Mouse (Mus musculus): ENCODE measurements around the gene Gstm3. TPM values are rescaled to one million over a fixed set of nuclear protein-coding genes. Genes with fewer than 3 reads are reported as not detected.

Gstm3 gene
- total and polyA plus RNA-seq, 3 experiments: 0.06 TPM; not detected in 2

DNA sequence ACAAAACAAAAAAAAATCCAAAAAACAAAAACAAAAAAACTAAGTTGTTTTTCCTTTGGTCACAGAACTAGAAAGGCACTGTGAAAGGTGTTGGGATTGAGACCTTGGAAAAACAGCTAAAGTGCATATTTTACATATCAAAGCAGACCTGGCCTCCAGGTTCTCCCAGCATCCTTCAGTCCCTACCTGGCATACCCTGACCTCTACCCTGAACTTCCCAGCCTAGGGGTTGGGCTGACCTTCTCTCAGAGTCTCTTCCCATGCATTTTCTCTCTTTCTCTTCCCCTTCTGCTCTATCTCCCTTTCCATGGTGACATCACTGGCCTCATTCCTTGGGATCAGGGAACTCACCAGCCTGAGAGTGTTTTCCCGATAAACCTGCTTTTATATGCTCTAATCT lies 3.5 kb downstream of the Gstm3 start:
- Histone ChIP-seq H3K36me3 (ENCODE audit: control insufficient read depth in 1 of 2, insufficient read depth in 2 of 2, low read length in 2 of 2) (peaks cover 0 to 14% of the 10 kb centered on the region in 2 experiments; a peak in 2 of 4 replicates), H3K27me3 (ENCODE audit: control insufficient read depth in 1 of 2, insufficient read depth in 2 of 2, low read length in 2 of 2) (peaks cover 0 to 9% of the 10 kb centered on the region in 2 experiments; a peak in 3 of 4 replicates), H3K4me3 (ENCODE audit: control insufficient read depth in 1 of 2, insufficient read depth in 1 of 2, low read depth in 2 of 2, low read length in 2 of 2) (no peak overlapping the region), H3K9ac (ENCODE audit: control insufficient read depth, low read depth, low read length, poor library complexity, severe bottlenecking) (no peak overlapping the region), H3K27ac (ENCODE audit: control insufficient read depth, low read depth, low read length) (no peak overlapping the region), H3K4me1 (ENCODE audit: control insufficient read depth in 1 of 2, insufficient read depth in 2 of 2, low read length in 2 of 2) (peaks cover 3 to 17% of the 10 kb centered on the region in 2 experiments; a peak in 3 of 4 replicates), H3K9me3 (replicated peaks; ENCODE audit: insufficient read depth, low read length) (no peaks in the 10 kb centered on the region), H3K79me2 (ENCODE audit: control insufficient read depth, insufficient read depth, low read length, poor library complexity) (no peaks in the 10 kb centered on the region)
- TF ChIP-seq UBTF (IDR thresholded peaks at IDR 0.05; ENCODE audit: borderline replicate concordance, insufficient read depth, low read depth, low read length): no peak
- no peak for DNase-seq (ENCODE audit: low read depth, low spot score)

DNA sequence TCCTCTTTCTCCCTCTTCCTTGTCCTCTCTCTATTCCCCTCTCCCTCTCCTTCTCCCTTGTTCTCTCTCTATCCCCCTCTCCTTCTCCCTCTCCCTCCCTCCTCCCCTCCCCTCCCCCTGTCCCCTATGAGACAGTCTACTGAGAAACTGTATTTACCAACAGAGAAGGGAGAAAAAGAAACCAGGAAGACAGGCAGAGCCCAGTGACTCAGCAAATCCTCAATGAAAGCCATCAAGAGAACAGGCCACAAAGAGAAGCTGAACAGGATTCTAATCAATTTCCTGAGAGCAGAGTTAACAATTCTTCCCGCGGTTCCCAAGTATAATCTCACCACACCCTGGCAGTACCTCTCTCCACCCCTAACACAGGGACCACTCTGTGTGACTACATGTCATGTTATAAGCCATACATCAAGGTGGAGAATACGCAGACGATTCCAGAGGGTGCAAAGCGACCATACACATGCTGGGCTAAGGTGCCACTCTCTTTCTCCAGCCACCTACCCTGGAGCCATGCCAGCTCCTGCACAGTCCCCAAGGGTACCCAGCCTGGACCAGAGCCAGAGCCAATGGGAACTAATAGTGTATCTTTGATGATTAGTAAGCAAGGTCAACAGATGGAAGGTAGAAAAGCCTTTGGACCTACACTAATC lies 4.3 kb downstream of the Gstm3 start:
- Histone ChIP-seq H3K27ac (ENCODE audit: control insufficient read depth, low read depth, low read length) (peak overlapping the region; percentile 9; the same call in 1 of the 2 replicates), H3K4me3 (ENCODE audit: control insufficient read depth in 1 of 2, insufficient read depth in 1 of 2, low read depth in 2 of 2, low read length in 2 of 2) (peak overlapping the region in 1 of 2 experiments; percentile 4; a peak in 1 of 4 replicates), H3K36me3 (ENCODE audit: control insufficient read depth in 1 of 2, insufficient read depth in 2 of 2, low read length in 2 of 2) (peaks cover 0 to 14% of the 10 kb centered on the region in 2 experiments; a peak in 2 of 4 replicates), H3K4me1 (ENCODE audit: control insufficient read depth in 1 of 2, insufficient read depth in 2 of 2, low read length in 2 of 2) (peaks cover 3 to 17% of the 10 kb centered on the region in 2 experiments; a peak in 3 of 4 replicates), H3K79me2 (ENCODE audit: control insufficient read depth, insufficient read depth, low read length, poor library complexity) (no peaks in the 10 kb centered on the region), H3K9ac (ENCODE audit: control insufficient read depth, low read depth, low read length, poor library complexity, severe bottlenecking) (peak overlapping the region; percentile 24; the same call in 1 of the 2 replicates), H3K9me3 (replicated peaks; ENCODE audit: insufficient read depth, low read length) (no peaks in the 10 kb centered on the region), H3K27me3 (ENCODE audit: control insufficient read depth in 1 of 2, insufficient read depth in 2 of 2, low read length in 2 of 2) (peaks cover 0 to 2% of the 10 kb centered on the region in 2 experiments; a peak in 2 of 4 replicates)
- DNase-seq (ENCODE audit: low read depth, low spot score): peak; percentile 69
- no peak for TF ChIP-seq NRF1 (IDR thresholded peaks at IDR 0.05; ENCODE audit: insufficient read depth, low read depth, low read length, poor library complexity, severe bottlenecking)
- TF ChIP-seq GATA1 (IDR thresholded peaks at IDR 0.05; ENCODE audit: low read depth, low read length): no peak
- TF ChIP-seq TAL1 (IDR thresholded peaks at IDR 0.05; ENCODE audit: low read length): no peak
- no peak for TF ChIP-seq JUND (IDR thresholded peaks at IDR 0.05; ENCODE audit: low read depth, low read length)
- peak; percentile 44; the same call in 1 of the 2 replicates for TF ChIP-seq ETS1 (IDR thresholded peaks at IDR 0.05; ENCODE audit: low read depth, low read length)
- TF ChIP-seq SIN3A (IDR thresholded peaks at IDR 0.05; ENCODE audit: low read length): no peak
- peak; percentile 69 for TF ChIP-seq ELF1 (IDR thresholded peaks at IDR 0.05; ENCODE audit: low read depth, low read length)
- TF ChIP-seq ZNF384 (IDR thresholded peaks at IDR 0.05; ENCODE audit: low read depth, low read length): no peak
- TF ChIP-seq POLR2AphosphoS2 (IDR thresholded peaks at IDR 0.05; ENCODE audit: low read length): no peak
- TF ChIP-seq CHD2 (IDR thresholded peaks at IDR 0.05; ENCODE audit: low read length): no peak
- TF ChIP-seq ZKSCAN1 (IDR thresholded peaks at IDR 0.05; ENCODE audit: low read depth, low read length): no peak
- TF ChIP-seq TBP (IDR thresholded peaks at IDR 0.05; ENCODE audit: low read depth, low read length): no peak
- TF ChIP-seq GABPA (IDR thresholded peaks at IDR 0.05; ENCODE audit: low read depth, low read length): peak; percentile 77
- TF ChIP-seq MAFK (IDR thresholded peaks at IDR 0.05; ENCODE audit: borderline replicate concordance, low read depth, low read length): peak; percentile 56; the same call in 1 of the 2 replicates
